Mouse (Mus musculus) lung, adult 2 months (tissue): ENCODE data around the gene Slamf8.

Experiments
- CTCF ChIP-seq: fragments of 200-500 bp; IDR thresholded peaks from 2 replicates; pipeline ENCODE4 v1.5.1; 2011; ENCODE audit warnings: mild to moderate bottlenecking, low read length, control low read depth; ENCODE audit not compliant: insufficient read depth
- POLR2A ChIP-seq: fragments of 200-500 bp; IDR thresholded peaks from 2 replicates; pipeline ENCODE4 v1.6.1; 2011; ENCODE audit warnings: low read depth, mild to moderate bottlenecking, control low read depth, low read length, borderline replicate concordance; ENCODE audit errors: extremely low read depth

- TF ChIP-seq CTCF, result no peak
- TF ChIP-seq POLR2A, result no peak
These were observed 27.8 kb upstream of the Slamf8 start for GRCm38 (mm10) chr1:172618141-172618540.
